Mouse (Mus musculus) kidney, postnatal 0 days (tissue): ENCODE results near the gene Olfr341. TPM values are rescaled to one million over a fixed set of nuclear protein-coding genes. Genes with fewer than 3 reads are reported as not detected.

Experiments used
- ATAC-seq: fragments of 200-750 bp; cut with Nextera tagmentation; replicated peaks from 2 replicates; pipeline ENCODE4 v1.8.0; 2017; ENCODE audit warnings: low read depth, moderate number of reproducible peaks, moderate TSS enrichment, moderate library complexity; ENCODE audit not compliant: low FRiP score
- DNase-seq: peaks from one replicate; pipeline ENCODE4 v3.0.0-alpha.2; 2016; ENCODE audit warnings: low spot score
- H3K27ac ChIP-seq: fragments of 300-500 bp; sonication (generic); 2 replicates; pipeline ENCODE4 v1.5.1; 2014; ENCODE audit warnings: mild to moderate bottlenecking
- H3K27me3 ChIP-seq: fragments of 300-500 bp; sonication (generic); 2 replicates; pipeline ENCODE4 v1.6.1; 2014; ENCODE audit warnings: low read length, mixed read lengths; ENCODE audit not compliant: insufficient read depth
- H3K36me3 ChIP-seq: fragments of 300-500 bp; sonication (generic); 2 replicates; pipeline ENCODE4 v1.6.1; 2014; ENCODE audit warnings: low read length, mixed read lengths; ENCODE audit not compliant: insufficient read depth
- H3K4me1 ChIP-seq: fragments of 300-500 bp; sonication (generic); replicated peaks from 2 replicates; pipeline ENCODE4 v1.6.1; 2014; ENCODE audit warnings: antibody characterized with exemption, low read length, mixed read lengths; ENCODE audit not compliant: insufficient read depth
- H3K4me2 ChIP-seq: fragments of 300-500 bp; sonication (generic); 2 replicates; pipeline ENCODE4 v1.6.1; 2014; ENCODE audit warnings: mild to moderate bottlenecking, low read length, moderate library complexity, mixed read lengths
- H3K4me3 ChIP-seq: fragments of 300-500 bp; sonication (generic); replicated peaks from 2 replicates; pipeline ENCODE4 v1.5.1; 2014; ENCODE audit warnings: low read depth, low read length
- H3K9ac ChIP-seq: fragments of 300-500 bp; sonication (generic); 2 replicates; pipeline ENCODE4 v1.6.1; 2014; ENCODE audit warnings: low read depth, low read length
- H3K9me3 ChIP-seq: fragments of 300-500 bp; sonication (generic); replicated peaks from 2 replicates; pipeline ENCODE4 v1.6.1; 2016; ENCODE audit warnings: low read length, inconsistent platforms, mixed read lengths
- CTCF ChIP-seq: IDR thresholded peaks from 2 replicates; pipeline ENCODE4 v1.5.1; 2016; ENCODE audit warnings: antibody characterized with exemption, low read depth, mild to moderate bottlenecking, moderate library complexity
- WGBS: fragments of 180-500 bp; shearing (Covaris S2); extraction: QIAGEN DNeasy Blood & Tissue Kit; methylation state at CpG from one replicate; pipeline ENCODE4 v1.1.7; 2014; 5-methylcytosine and 5-hydroxymethylcytosine counted together
- polyA plus RNA-seq: library from polyadenylated mRNA; unstranded; fragments of >200 nt; fragmentation: Nextera tagmentation; extraction: Ambion mirVana; gene quantifications from 2 replicates; pipeline ENCODE4 v1.2.1, GENCODE M21; 2015

Gene Olfr341
- polyA plus RNA-seq: not detected in 2 replicates

GRCm38 (mm10) chr2:36482368-36482767 is at the start of gene Olfr341:
Gene Olfr341 (minus strand): TSS chr2:36482468.
- DNase-seq: no peak
- Histone ChIP-seq H3K36me3 (no peaks in the 10 kb centered on the region), H3K4me1 (no peaks in the 10 kb centered on the region), H3K4me2 (no peak within 1 kb of the TSS), H3K27me3 (no peaks in the 10 kb centered on the region), H3K9me3 (no peaks in the 10 kb centered on the region), H3K27ac (no peak within 1 kb of the TSS), H3K4me3 (no peak within 1 kb of the TSS), H3K9ac (no peak within 1 kb of the TSS)
- no peak for TF ChIP-seq CTCF
- no peak for ATAC-seq

DNA sequence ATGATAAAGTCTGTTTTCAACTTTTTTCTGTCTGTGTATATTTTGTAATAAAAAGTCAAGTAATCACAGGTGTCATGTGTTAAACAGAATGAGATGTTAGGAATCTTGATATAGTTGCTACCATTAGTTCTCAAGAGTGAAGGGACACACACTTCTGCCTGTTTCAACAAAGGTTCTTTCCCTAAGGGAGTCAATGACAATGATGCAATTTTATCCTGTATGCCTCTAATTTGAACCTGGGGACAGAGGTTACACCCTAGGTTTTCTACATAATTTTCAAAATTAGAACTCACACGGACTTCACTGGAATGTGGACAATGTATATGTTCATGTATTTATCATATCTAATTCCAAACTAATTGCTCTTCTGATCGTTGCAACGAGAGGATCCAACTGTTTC is 42.4 kb upstream of the Olfr341 start, which contains the start of gene Olfr342:
Gene Olfr342, plus strand, starts transcription at position 301 of the 400 bp plus-strand sequence.
- Histone ChIP-seq H3K27me3 (no peaks in the 10 kb centered on the region), H3K4me1 (no peaks in the 10 kb centered on the region), H3K36me3 (no peaks in the 10 kb centered on the region), H3K27ac (no peak within 1 kb of the TSS), H3K9ac (no peak within 1 kb of the TSS), H3K4me2 (no peak within 1 kb of the TSS), H3K9me3 (no peaks in the 10 kb centered on the region), H3K4me3 (no peak within 1 kb of the TSS)
- WGBS: 61% methylated on average over 3 of the region's 3 CpGs
- ATAC-seq (no peak), DNase-seq (no peak)
- TF ChIP-seq CTCF: no peak

DNA sequence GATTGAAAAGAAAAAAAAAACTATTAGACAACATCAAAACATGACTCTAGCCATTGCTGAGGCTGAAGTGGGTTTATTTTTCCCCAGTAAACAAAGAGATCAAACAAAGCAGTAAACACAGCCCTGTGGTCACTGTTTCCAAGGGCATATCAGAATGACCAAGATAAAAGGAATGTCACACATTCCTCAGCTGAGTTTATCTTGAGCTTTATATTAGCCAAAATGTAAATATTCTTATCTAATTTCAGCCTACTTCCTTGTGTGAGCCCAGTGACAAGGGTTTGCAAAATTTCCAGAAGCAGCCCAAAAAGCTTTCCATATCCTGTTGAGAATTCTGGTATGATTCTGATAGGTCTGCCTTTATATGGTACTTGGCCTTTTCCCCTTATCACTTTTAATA is 8.6 kb downstream of the Olfr341 start:
- H3K27ac ChIP-seq: no peak overlapping the region
- no peak overlapping the region for H3K9ac ChIP-seq
- no peaks in the 10 kb centered on the region for H3K27me3 ChIP-seq
- no peak for DNase-seq
- no peaks in the 10 kb centered on the region for H3K9me3 ChIP-seq
- TF ChIP-seq CTCF: no peak
- no peaks in the 10 kb centered on the region for H3K36me3 ChIP-seq
- H3K4me1 ChIP-seq: no peaks in the 10 kb centered on the region
- no peak overlapping the region for H3K4me3 ChIP-seq
- no peak overlapping the region for H3K4me2 ChIP-seq
- no peak for ATAC-seq

DNA sequence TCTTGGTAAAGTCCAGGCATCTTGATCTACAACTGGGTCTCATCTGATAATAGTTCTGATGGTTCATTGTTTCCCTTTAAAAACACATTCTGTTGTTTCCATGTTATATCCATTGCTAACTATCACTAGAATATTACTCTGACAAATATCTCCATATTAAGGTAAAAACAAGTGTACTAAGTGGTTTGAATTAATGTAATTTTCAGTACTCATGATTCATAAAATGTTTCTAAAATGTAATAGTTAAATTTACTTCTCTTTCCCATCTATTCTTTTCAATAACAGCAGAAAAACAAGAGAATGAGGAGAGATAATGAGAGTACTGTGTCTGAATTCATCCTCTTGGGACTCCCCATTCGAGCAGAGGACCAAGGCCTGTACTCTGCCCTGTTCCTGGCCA is 30.0 kb downstream of the Olfr341 start, which contains the start of gene Olfr340:
Gene Olfr340, plus strand, starts transcription at position 301 of the 400 bp plus-strand sequence.
- H3K36me3 ChIP-seq: no peaks in the 10 kb centered on the region
- no peaks in the 10 kb centered on the region for H3K9me3 ChIP-seq
- H3K27me3 ChIP-seq: no peaks in the 10 kb centered on the region
- no peaks in the 10 kb centered on the region for H3K4me1 ChIP-seq
- no peak within 1 kb of the TSS for H3K9ac ChIP-seq
- TF ChIP-seq CTCF: no peak
- ATAC-seq: no peak
- H3K4me2 ChIP-seq: no peak within 1 kb of the TSS
- H3K4me3 ChIP-seq: no peak within 1 kb of the TSS
- no peak for DNase-seq
- no peak within 1 kb of the TSS for H3K27ac ChIP-seq
- whole genome bisulfite sequencing: 74% methylated on average over 1 of the region's 1 CpGs

Other genes with a start within 250 kb of the Olfr341 start
- not detected in 2 replicates for gene Olfr338, start 108.9 kb downstream of the Olfr341 start, polyA plus RNA-seq
- not detected in 2 replicates for gene Olfr339, start 63.5 kb downstream of the Olfr341 start, polyA plus RNA-seq
- gene Olfr340, start 29.9 kb downstream of the Olfr341 start, polyA plus RNA-seq: not detected in 2 replicates
- not detected in 2 replicates for gene Olfr342, start 42.5 kb upstream of the Olfr341 start, polyA plus RNA-seq
- not detected in 2 replicates for gene Olfr344, start 84.2 kb upstream of the Olfr341 start, polyA plus RNA-seq
- not detected in 2 replicates for gene Olfr345, start 157.6 kb upstream of the Olfr341 start, polyA plus RNA-seq
- gene Olfr346, start 203.3 kb upstream of the Olfr341 start, polyA plus RNA-seq: not detected in 2 replicates
- not detected in 2 replicates for gene Olfr347, start 249.4 kb upstream of the Olfr341 start, polyA plus RNA-seq